Mouse (Mus musculus): ENCODE data around the gene Col6a6. TPM values are rescaled to one million over a fixed set of nuclear protein-coding genes. Genes with fewer than 3 reads are reported as not detected.
A peak's percentile ranks its signal among the peaks of the same experiment; 100 is the strongest.

Col6a6 gene
- total and polyA plus RNA-seq, 3 experiments = not detected

- H3K9me3 ChIP-seq (replicated peaks; ENCODE audit: insufficient read depth, low read length) = no peaks in the 10 kb centered on the region
- no peaks in the 10 kb centered on the region for H3K4me1 ChIP-seq (ENCODE audit: control insufficient read depth in 1 of 2, insufficient read depth in 2 of 2, low read length in 2 of 2)
- DNase-seq (ENCODE audit: low read depth, low spot score) = no peak
- H3K9ac ChIP-seq (ENCODE audit: control insufficient read depth, low read depth, low read length, poor library complexity, severe bottlenecking) = no peak overlapping the region
- no peak overlapping the region for H3K27ac ChIP-seq (ENCODE audit: control insufficient read depth, low read depth, low read length)
- no peaks in the 10 kb centered on the region for H3K79me2 ChIP-seq (ENCODE audit: control insufficient read depth, insufficient read depth, low read length, poor library complexity)
- no peaks in the 10 kb centered on the region for H3K36me3 ChIP-seq (ENCODE audit: control insufficient read depth in 1 of 2, insufficient read depth in 2 of 2, low read length in 2 of 2)
- H3K27me3 ChIP-seq (ENCODE audit: control insufficient read depth in 1 of 2, insufficient read depth in 2 of 2, low read length in 2 of 2) = no peaks in the 10 kb centered on the region
- TF ChIP-seq ZMIZ1 (IDR thresholded peaks at IDR 0.05; ENCODE audit: low read depth, low read length) (no peak), SIN3A (IDR thresholded peaks at IDR 0.05; ENCODE audit: low read length) (no peak), TBP (IDR thresholded peaks at IDR 0.05; ENCODE audit: low read depth, low read length) (no peak), MEF2A (IDR thresholded peaks at IDR 0.05; ENCODE audit: extremely low read depth, insufficient replicate concordance, low read depth, low read length, poor library complexity, severe bottlenecking) (no peak), NRF1 (IDR thresholded peaks at IDR 0.05; ENCODE audit: insufficient read depth, low read depth, low read length, poor library complexity, severe bottlenecking) (no peak), MXI1 (IDR thresholded peaks at IDR 0.05; ENCODE audit: low read depth, low read length) (no peak)
- no peak overlapping the region for H3K4me3 ChIP-seq (ENCODE audit: control insufficient read depth in 1 of 2, insufficient read depth in 1 of 2, low read depth in 2 of 2, low read length in 2 of 2)
Measured at GRCm38 (mm10) chr9:105839147-105839515, 11.2 kb upstream of the Col6a6 start.

DNA sequence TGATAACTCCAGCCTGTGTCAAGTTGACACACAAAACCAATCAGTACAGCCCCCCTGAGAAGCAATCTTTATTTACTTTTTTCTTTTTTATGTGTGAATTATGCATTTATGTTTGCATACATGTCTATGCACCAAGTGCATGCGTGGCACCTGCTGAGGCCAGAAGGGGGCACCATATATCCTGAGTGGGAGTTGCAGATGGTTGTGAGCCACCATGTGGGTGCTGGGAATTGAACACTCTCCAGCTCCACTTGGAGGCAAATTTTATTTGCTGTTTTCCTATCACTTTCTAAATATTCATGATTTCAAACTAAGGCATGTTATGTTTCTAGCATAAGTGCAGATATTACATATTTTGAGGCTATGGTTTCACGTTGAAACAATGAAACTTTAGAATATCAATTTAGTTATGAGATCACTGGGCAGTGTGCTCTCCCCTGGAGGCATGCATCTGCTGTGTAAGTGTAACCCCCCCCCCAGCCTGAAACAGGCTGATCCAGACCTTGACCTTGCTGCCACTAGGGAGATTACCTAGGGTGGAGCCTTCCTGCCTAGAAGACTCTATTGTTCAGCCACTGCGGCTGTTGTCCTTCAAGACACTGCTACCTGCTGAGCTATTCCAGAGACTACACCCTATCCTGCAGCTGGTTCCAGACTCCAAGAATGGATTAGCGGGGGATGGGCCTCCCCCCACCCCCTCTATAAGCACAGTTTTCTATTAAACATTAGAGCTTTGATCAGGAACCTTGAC, 10.6 kb upstream of the Col6a6 start:
- H3K9me3 ChIP-seq (replicated peaks; ENCODE audit: insufficient read depth, low read length) = no peaks in the 10 kb centered on the region
- H3K36me3 ChIP-seq (ENCODE audit: control insufficient read depth in 1 of 2, insufficient read depth in 2 of 2, low read length in 2 of 2) = no peaks in the 10 kb centered on the region
- H3K79me2 ChIP-seq (ENCODE audit: control insufficient read depth, insufficient read depth, low read length, poor library complexity) = no peaks in the 10 kb centered on the region
- no peak overlapping the region for H3K4me3 ChIP-seq (ENCODE audit: control insufficient read depth in 1 of 2, insufficient read depth in 1 of 2, low read depth in 2 of 2, low read length in 2 of 2)
- H3K27ac ChIP-seq (ENCODE audit: control insufficient read depth, low read depth, low read length) = no peak overlapping the region
- H3K4me1 ChIP-seq (ENCODE audit: control insufficient read depth in 1 of 2, insufficient read depth in 2 of 2, low read length in 2 of 2) = no peaks in the 10 kb centered on the region
- DNase-seq (ENCODE audit: low read depth, low spot score) = no peak
- TF ChIP-seq CTCF (IDR thresholded peaks at IDR 0.05 in 2 of 3, conservative IDR thresholded peaks at IDR 0.05 in 1 of 3; ENCODE audit: control insufficient read depth in 1 of 3, insufficient read depth in 1 of 3, low read depth in 2 of 3, low read length in 3 of 3, poor library complexity in 1 of 3, severe bottlenecking in 1 of 3) = peak in 2 of 3 experiments; percentile 0 to 11; a peak in 1 of 6 replicates
- no peak for TF ChIP-seq MAX (IDR thresholded peaks at IDR 0.05; ENCODE audit: low read length)
- no peak overlapping the region for H3K9ac ChIP-seq (ENCODE audit: control insufficient read depth, low read depth, low read length, poor library complexity, severe bottlenecking)
- no peaks in the 10 kb centered on the region for H3K27me3 ChIP-seq (ENCODE audit: control insufficient read depth in 1 of 2, insufficient read depth in 2 of 2, low read length in 2 of 2)

- no peak overlapping the region for H3K4me3 ChIP-seq (ENCODE audit: control insufficient read depth in 1 of 2, insufficient read depth in 1 of 2, low read depth in 2 of 2, low read length in 2 of 2)
Measured at GRCm38 (mm10) chr9:105835587-105835986, 7.6 kb upstream of the Col6a6 start.

More at GRCm38 (mm10) chr9:105835587-105835986, 7.6 kb upstream of the Col6a6 start:
- Histone ChIP-seq H3K4me1 (ENCODE audit: control insufficient read depth in 1 of 2, insufficient read depth in 2 of 2, low read length in 2 of 2) (no peaks in the 10 kb centered on the region), H3K9ac (ENCODE audit: control insufficient read depth, low read depth, low read length, poor library complexity, severe bottlenecking) (no peak overlapping the region), H3K27me3 (ENCODE audit: control insufficient read depth in 1 of 2, insufficient read depth in 2 of 2, low read length in 2 of 2) (no peaks in the 10 kb centered on the region), H3K79me2 (ENCODE audit: control insufficient read depth, insufficient read depth, low read length, poor library complexity) (no peaks in the 10 kb centered on the region), H3K9me3 (replicated peaks; ENCODE audit: insufficient read depth, low read length) (no peaks in the 10 kb centered on the region), H3K27ac (ENCODE audit: control insufficient read depth, low read depth, low read length) (no peak overlapping the region), H3K36me3 (ENCODE audit: control insufficient read depth in 1 of 2, insufficient read depth in 2 of 2, low read length in 2 of 2) (no peaks in the 10 kb centered on the region)
- no peak for TF ChIP-seq E2F4 (IDR thresholded peaks at IDR 0.05; ENCODE audit: borderline replicate concordance, low read depth, low read length)
- TF ChIP-seq KAT2A (conservative IDR thresholded peaks at IDR 0.05; ENCODE audit: low read depth, low read length) = no peak
- TF ChIP-seq USF1 (IDR thresholded peaks at IDR 0.05; ENCODE audit: low read depth, low read length) = no peak
- TF ChIP-seq SIN3A (IDR thresholded peaks at IDR 0.05; ENCODE audit: low read length) = no peak
- TF ChIP-seq TAL1 (IDR thresholded peaks at IDR 0.05; ENCODE audit: low read length) = no peak
- TF ChIP-seq RAD21 (IDR thresholded peaks at IDR 0.05; ENCODE audit: low read depth, low read length) = no peak
- TF ChIP-seq HCFC1 (IDR thresholded peaks at IDR 0.05; ENCODE audit: low read depth, low read length) = no peak
- no peak for TF ChIP-seq ELF1 (IDR thresholded peaks at IDR 0.05; ENCODE audit: low read depth, low read length)
- no peak for TF ChIP-seq MYC (IDR thresholded peaks at IDR 0.05; ENCODE audit: low read depth, low read length)
- no peak for TF ChIP-seq ZNF384 (IDR thresholded peaks at IDR 0.05; ENCODE audit: low read depth, low read length)
- TF ChIP-seq EP300 (IDR thresholded peaks at IDR 0.05; ENCODE audit: low read depth in 1 of 2, low read length in 2 of 2) = no peak
- no peak for TF ChIP-seq TCF12 (IDR thresholded peaks at IDR 0.05; ENCODE audit: low read depth, low read length)
- TF ChIP-seq MXI1 (IDR thresholded peaks at IDR 0.05; ENCODE audit: low read depth, low read length) = no peak
- TF ChIP-seq MAZ (IDR thresholded peaks at IDR 0.05; ENCODE audit: low read depth, low read length) = no peak
- TF ChIP-seq BHLHE40 (IDR thresholded peaks at IDR 0.05; ENCODE audit: borderline replicate concordance, low read depth, low read length) = no peak
- no peak for TF ChIP-seq TBP (IDR thresholded peaks at IDR 0.05; ENCODE audit: low read depth, low read length)
- TF ChIP-seq UBTF (IDR thresholded peaks at IDR 0.05; ENCODE audit: borderline replicate concordance, insufficient read depth, low read depth, low read length) = no peak
- no peak for TF ChIP-seq ZC3H11A (IDR thresholded peaks at IDR 0.05; ENCODE audit: low read depth, low read length)
- no peak for TF ChIP-seq POLR2A (IDR thresholded peaks at IDR 0.05; ENCODE audit: control insufficient read depth in 1 of 2, insufficient read depth in 1 of 2, low read depth in 1 of 2, low read length in 2 of 2, poor library complexity in 1 of 2)
- no peak for TF ChIP-seq RCOR1 (IDR thresholded peaks at IDR 0.05; ENCODE audit: low read depth, low read length)
- DNase-seq (ENCODE audit: low read depth, low spot score) = no peak
